Mouse (Mus musculus): ENCODE results near the gene Fgd2. TPM values are rescaled to one million over a fixed set of nuclear protein-coding genes. Genes with fewer than 3 reads are reported as not detected.
A peak's percentile ranks its signal among the peaks of the same experiment; 100 is the strongest.
"Not testable (repeated sequence)": the region's sequence is repeated elsewhere in the genome, so short reads cannot be mapped to it uniquely, and the experiment has no call there.

Gene Fgd2
- total RNA-seq (2021): 1 to 10 TPM; 4.2 to 4.5 TPM
- long read RNA-seq, experiment 1, partial matches to known transcripts: 1 of 7 reads
- long read RNA-seq, experiment 1, other reads (novel, unspliced or antisense): 6 of 7 reads
- long read RNA-seq, experiment 2, partial matches to known transcripts: 1 of 6 reads
- long read RNA-seq, experiment 2, other reads (novel, unspliced or antisense): 3 of 6 reads

DNA sequence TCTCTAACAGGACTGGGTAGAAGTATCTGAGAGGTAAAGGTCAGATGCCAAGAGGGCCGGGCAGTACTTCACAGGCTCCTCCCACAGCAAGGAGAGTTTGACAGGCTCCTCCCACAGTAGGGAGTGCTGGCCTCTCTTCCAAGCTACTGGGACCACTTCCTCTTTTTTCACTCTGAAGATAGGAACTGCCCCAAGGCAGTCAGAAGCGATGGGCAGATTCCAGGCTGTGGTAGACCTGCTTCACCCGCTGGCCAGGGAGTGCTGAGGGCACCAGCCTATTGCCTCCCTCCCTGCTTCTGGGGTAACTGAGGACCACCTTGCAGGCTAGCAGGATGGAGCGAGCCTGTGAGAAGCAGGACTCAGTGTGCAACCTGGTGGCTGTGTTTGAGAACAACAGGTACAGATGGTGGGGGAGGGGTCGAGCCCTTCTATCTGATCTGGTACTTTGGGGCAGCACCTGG lies at the start of gene Fgd2:
Fgd2 (plus strand) TSS at position 154 of the 461 bp plus-strand sequence.
- DNase-seq (ENCODE audit: low spot score in 2 of 2): no peak

DNA sequence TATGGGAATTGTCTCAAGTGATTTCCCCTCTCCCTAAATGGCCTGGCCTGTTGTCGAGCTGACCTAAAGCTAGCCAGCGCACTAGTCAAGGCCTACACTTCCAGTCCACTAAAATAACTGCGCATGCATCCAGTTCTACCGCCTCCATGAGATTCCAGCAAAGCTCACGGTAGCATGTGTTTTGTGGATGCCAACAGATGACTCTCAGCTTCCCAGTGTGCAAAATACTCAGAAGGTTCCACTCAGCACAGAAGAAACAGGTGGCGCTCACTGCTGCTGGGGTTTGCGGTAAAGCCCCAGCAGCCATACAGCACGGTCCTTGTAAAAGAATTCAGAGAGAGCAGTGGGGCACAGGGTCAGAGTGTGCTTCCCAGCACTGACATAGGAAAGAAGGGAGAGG lies 49.1 kb upstream of the Fgd2 start:
- DNase-seq (ENCODE audit: low spot score in 2 of 2): no peak

DNA sequence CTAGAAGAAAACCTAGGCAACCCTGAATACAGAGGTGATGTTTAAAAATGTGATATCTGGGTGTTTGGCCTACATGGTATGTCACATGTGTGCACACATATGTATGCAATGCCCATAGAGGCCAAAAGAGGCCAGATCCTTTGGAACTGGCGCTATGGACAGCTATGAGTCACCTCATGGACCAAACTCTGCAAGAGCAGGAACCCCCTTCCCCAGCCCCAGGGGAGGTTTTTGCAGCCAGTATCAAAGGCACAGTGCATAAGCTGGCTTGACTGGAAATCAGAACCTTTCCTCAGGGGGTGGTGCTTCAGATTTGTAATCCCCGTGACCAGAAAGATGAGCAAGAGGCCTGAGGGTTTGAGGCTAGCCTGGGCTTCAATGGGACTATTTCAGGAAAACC lies 48.6 kb upstream of the Fgd2 start:
- no peak for DNase-seq (ENCODE audit: low spot score in 2 of 2)

DNA sequence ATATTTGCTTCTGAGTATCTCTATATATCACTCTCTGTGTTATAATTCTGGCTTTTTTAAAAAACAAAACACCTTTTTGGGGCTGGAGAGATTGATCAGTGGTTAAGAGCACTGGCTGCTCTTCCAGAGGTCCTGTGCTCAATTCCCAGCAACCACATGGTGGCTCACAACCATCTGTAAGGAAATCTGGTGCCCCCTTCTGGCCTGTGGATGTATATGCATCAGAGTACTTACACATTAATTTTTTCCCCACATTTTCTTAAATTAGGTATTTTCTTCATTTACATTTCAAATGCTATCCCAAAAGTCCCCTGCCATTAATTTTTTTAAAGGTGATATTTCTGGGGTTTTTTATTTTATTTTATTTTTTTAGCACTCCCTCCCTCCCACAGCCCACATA lies 47.4 kb upstream of the Fgd2 start:
- DNase-seq (ENCODE audit: low spot score in 2 of 2): no peak

DNA sequence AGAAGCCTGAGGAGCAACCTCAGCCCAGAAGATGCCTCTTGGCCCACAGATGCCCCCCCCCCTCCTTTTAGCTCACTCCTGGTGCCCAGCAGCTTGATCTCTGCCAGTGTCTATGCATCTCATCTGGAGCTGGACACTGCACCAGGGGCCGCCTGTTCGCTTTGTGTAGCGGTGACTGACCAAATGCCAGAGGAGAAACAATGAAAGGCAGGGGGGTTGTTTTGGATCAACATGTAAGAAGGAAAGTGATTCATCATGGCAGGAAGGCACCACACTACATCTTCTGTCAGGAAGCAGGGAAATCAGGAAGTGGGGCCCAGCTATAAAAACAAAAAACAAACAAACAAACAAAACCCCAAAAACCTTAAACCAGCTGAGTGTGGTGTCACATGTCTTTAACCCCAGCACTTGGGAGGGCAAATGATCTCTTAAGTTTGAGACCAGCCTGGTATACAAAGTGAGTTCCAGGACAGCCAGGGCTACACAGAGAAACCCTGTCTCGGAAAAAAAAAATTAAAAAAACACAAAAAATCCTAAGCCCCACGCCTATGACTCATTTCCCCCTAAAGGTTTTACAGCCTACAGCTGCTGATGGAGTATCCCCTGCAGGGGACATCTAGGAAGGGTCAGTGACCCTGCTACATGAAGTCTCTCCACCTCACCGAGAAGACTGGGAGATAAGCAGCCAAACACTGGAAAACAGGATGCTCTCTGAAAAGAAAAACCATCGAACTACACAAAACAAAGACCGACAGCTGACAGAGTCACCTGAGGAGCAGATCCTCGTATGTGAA lies 44.8 kb upstream of the Fgd2 start:
- DNase-seq (ENCODE audit: low spot score in 2 of 2): no peak

DNA sequence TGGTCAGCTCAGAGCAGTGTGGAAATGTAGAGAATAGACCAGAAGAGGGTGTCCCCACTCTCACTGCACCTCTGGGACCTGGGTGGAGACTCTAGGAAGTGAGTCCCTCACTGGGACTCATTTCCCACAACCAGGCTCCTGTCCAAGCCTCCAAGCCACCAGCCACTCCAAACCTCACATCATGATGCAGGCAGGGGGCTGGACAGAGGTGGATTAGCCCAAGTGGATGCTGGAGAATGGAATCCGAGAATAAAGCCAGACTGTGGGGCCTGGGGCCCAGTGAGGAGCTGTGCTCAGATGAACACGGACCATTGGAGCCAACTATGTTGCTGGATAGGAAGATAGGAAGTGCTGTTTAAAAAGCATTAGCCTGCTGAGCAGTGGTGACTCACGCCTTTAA lies 43.8 kb upstream of the Fgd2 start:
- DNase-seq (ENCODE audit: low spot score in 2 of 2): peak in 1 of 2 experiments; percentile 30

DNA sequence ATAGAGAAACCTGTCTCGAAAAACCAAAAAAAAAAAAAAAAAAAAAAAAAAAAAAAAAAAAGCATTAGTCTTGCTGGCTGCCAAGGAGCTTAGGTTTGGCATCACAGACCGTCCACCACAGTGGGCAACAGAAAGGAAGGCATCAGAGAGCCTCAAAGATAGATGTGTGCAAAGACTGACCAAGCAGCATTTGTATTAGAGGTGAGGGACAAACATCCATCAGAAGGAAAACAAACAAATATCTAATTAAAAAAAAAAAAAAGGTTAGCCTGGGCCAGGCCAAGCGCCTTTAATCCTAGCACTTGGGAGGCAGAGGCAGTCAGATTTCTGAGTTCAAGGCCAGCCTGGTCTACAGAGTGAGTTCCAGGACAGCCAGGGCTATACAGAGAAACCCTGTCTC lies 43.3 kb upstream of the Fgd2 start, which contains the start of gene Pi16:
Pi16 (plus strand) TSS at position 301 of the 400 bp plus-strand sequence.
- DNase-seq (ENCODE audit: low spot score in 2 of 2): not testable (repeated sequence)

DNA sequence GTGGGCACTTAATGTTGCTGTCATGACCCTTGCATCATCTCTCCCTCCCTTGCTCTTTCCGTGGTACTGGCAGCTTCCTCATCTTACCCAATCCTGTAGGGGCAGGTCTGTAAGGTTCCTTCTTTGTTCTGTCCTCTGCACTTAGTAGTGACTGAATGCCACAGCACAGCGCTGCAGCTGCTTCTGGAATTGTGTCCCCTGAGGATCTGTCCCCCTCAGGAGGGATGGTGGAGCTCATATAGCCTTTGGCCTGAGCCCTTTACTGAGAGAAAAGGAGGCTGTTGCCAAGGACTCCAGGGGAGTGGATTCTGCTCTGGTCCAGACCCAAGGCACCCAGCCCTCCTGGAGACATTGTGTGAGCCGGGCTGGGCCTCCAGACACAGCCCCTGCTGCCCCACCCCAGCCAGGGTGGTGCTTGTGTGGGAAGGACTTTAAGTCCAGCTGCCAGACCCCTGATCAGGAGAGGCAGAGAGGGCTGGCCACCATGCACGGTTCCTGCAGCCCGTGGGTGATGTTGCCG lies 41.9 kb upstream of the Fgd2 start:
- peak in 1 of 2 experiments; percentile 39 for DNase-seq (ENCODE audit: low spot score in 2 of 2)

DNA sequence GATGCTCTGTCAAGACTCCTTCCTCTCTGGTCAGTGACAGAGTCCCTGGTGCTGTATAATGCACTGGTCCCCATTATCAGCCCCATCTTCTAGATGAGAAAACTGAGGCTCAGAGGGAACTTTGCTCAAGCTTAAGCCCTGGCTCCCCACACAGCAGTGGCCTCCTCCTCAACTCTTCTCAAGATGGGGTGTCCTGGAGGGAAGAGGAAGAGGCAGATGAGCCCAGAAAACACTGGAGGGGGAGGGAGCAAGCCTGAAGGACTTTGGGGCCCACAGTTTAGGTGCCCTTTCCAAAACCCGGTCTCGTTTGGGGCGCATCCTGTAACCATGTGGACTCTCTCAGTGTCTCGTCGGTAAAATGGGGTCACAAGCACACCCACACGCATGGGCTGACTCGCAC lies 41.2 kb upstream of the Fgd2 start:
- DNase-seq (ENCODE audit: low spot score in 2 of 2): no peak

DNA sequence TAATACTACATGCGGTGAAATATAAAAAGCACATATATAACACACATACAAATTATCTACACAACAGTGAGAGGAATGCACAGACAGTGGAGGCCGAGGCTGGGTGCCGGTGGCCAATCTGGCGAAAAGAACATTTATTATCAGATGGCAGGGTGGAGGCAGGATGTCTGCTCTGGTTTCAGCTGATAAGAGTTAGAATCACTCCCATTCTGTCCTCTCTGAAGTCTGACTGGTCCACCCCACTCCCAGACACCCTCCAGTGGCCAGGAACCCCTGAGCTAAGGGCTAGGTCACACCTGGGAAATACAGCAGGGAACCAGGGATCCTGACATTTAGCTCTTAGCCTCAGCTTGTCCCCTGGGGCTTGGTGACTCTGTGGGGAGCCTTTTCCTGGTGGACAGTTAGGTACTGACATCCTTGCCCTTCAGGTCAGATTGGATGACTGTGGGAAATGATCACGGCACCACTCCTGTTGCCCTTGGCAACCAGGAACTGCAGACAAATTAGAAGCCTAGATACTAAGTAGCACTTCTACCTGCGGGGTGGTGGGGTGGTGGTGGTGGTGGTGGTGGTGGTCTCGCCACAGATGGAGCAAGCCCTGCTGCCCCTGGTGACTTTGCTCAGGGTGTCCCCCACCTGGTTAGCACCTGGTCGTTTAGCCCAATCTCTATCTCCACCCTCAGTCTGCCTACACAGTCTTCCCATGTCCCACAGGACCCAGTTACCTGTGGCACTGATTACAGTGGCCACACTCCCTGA lies 40.7 kb upstream of the Fgd2 start:
- DNase-seq (ENCODE audit: low spot score in 2 of 2): no peak

DNA sequence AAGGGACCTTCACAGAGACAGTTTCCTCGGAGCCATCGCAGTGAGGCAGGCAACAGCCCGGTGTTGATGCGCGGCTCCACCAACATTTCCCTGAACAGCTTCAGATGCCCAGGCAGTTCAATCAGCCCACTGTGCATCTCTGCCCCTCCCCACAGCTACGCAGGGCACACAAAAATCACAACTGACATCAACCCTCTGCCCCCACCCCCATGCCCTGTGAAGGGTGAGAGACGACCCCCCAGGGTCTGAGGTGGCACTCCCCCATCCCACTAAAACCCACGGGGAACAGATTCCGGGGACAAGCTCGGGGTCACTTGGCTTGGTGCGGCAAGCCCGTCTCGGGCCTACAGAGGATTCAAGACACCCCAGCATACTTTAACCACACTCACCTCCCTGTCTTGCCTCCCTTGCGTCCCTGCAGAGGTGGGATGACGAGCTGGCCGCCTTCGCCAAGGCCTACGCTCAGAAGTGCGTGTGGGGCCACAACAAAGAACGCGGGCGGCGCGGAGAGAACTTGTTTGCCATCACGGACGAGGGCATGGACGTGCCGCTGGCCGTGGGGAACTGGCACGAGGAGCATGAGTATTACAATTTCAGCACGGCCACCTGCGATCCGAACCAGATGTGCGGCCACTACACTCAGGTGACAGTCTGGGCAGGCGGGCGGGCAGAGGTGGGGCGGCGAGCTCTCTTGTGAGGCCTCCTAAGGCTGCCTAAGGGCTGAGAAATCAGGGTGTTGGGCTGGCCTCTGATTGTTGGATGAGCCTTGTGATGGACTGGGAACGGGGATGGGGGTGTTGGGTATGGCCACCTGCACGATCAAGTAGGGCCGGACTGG lies 38.7 kb upstream of the Fgd2 start:
- no peak for DNase-seq (ENCODE audit: low spot score in 2 of 2)

DNA sequence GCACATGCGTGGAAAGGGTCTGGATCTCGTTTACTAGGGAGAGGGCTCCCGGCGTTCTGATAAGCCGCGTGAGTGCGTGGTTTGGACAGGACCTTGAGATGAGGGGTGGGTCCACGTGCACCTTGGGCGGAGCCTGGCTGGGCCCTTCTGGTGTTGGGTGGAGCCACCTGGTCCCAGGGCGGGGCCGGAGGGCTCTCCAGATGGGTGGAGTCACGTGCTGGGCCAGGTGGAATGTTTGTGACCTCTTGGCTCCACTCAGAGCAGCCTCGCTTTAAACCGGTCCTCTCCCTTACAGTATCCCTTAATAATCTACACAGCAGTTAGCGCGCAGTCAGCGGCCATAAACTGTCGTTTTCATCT lies 38.1 kb upstream of the Fgd2 start:
- no peak for DNase-seq (ENCODE audit: low spot score in 2 of 2)

DNA sequence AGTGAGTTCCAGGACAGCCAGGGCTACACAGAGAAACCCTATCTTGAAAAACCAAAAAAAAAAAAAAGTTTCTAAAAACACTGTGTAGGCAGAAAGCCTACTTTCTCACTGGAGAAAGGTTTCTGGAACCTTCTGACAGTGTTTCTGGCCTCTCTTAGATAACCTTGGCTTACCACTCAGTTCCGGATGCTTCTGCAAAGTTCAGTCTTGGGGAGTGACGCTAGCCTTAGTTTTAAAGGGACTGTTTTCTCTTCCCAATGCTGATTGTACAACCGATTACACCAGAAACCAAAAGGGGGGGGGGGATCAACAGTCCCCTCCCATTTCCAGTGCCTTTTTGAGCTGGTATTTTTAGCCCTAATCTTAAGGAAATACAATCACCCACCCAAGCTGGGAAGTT lies 37.1 kb upstream of the Fgd2 start:
- DNase-seq (ENCODE audit: low spot score in 2 of 2): no peak

DNA sequence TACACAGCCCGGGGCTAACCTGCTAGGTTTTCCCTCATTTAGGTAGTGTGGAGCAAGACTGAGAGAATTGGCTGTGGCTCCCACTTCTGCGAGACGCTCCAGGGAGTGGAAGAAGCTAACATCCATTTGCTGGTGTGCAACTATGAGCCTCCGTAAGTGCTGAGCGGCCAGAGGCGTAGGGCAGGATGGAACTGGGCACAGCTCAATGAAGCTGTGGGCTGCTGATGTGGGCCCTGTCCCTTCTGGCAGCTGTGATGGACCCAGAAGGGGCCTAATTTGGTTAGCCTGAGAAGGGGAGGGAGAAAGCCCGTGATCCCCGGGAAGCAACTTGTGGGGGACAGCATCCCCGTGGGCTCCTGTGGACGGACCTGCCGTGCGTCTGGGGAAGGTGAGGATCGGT lies 34.9 kb upstream of the Fgd2 start:
- no peak for DNase-seq (ENCODE audit: low spot score in 2 of 2)

DNA sequence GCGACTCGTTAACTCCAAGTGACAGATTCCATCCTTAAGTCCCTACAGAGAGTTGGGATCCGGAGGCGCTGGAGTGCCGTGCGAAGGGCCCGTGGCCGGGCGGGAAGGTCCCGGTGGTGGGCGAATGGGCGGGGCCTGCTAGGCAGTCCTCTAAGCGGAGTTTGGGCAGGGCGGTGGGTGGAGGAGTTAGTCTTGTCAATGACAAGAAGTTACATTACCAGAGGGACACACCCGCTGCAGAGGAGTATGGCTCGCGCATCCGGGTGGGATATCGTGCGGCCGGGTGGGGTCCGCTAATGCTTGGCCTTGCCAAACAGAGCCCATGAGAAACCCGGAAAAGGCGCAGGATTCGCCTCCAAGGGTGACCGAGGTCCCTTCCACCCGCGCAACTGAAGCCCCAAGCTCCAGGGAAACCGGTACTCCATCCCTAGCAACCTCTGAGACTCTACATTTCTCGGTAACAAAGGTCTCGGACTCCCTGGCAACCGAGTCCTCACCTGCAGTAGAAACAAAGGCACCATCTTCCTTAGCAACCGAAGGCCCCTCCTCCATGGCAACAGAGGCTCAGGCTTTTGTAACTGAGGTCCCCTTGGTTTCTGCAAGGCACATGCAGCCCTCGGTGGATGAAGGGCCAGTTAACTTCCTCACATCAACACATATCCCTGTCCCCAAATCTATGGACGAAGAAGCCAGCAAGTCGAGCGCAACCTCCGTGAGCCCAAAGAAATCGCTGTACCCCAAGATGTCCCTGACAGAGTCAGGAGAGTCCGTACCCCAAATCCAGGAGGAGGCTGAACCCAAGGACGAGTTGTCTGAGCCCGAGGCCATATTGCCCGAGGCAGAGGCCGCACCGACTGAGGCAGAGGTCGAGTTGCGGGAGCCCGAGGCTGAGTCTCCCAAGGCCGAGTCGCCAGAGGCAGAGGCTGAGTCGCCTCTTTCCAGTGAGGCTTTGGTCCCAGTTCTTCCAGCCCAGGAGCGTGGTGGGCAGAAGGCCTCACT lies 33.9 kb upstream of the Fgd2 start:
- DNase-seq (ENCODE audit: low spot score in 2 of 2): peak in 1 of 2 experiments; percentile 55

DNA sequence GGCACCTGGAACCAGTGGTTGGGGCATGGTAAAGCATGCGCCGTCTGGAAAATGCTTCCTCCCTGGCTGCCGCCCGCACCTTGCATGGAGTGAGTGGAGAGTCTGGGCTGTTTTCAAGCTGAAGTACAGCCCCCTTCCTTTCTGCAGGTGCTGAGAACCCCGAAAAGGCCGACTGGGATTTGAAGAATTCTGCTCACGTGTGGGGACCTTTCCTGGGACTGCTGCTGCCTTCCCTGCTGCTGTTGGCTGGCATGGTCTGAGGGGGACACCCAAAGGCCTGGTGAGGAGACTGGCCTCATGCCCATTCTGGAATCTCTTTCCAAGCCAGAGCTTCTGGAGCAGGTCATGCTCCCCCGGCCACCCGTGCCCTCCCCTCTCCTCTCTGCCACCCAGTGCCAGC lies 33.0 kb upstream of the Fgd2 start:
- no peak for DNase-seq (ENCODE audit: low spot score in 2 of 2)

DNA sequence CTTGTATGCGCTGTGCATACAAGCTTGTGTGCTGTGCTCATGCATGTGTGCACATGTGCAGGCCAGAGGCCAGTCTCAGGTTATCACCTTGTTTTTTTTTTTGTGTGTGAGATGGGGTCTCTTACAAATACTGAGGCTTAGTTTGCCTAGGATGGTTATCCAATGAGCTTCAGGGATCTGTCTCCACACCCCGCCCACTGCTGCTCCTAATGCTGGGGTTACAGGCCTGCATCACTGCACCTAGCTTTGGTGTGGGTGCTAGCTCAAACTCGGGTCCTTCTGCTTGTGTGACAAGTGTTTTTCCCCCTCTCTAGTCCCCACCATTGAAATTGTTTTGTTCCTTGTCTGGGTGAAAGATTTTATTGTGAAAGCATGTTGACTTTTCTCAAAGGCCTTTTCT lies 30.5 kb upstream of the Fgd2 start:
- DNase-seq (ENCODE audit: low spot score in 2 of 2): no peak

DNA sequence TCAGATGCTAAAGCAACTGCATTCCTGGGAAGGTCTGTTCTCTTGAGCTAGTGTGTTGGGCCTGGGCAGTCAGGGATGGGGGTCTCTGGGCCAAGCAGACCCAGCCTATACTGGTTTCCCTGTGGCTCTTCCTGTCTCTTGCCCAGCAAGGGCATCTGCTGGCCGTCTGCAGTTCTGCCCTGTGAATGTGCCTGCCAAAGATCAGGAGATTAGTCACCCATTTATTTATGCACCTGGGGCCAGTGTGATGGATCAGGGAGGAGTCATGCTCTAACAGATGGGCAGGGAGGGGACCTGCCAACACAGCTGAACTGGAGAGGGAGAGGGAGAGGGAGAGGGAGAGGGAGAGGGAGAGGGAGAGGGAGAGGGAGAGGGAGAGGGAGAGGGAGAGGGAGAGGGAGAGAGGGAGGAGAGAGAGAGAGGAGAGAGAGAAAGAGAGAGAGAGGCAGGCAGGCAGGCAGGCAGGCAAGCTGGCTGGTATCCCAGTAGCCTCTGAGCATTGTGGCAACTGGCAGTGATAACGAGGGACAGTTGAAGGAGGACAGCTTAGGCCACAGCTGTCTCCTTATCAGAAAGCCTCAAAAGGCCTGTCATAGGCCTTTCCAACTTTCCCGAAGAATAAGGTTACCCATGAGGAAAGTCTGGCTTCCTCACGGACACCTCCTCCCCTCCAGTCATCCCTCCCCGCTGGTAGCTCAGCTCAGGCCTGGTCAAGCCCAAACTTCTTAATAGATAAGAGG lies 29.9 kb upstream of the Fgd2 start:
- DNase-seq (ENCODE audit: low spot score in 2 of 2): no peak

DNA sequence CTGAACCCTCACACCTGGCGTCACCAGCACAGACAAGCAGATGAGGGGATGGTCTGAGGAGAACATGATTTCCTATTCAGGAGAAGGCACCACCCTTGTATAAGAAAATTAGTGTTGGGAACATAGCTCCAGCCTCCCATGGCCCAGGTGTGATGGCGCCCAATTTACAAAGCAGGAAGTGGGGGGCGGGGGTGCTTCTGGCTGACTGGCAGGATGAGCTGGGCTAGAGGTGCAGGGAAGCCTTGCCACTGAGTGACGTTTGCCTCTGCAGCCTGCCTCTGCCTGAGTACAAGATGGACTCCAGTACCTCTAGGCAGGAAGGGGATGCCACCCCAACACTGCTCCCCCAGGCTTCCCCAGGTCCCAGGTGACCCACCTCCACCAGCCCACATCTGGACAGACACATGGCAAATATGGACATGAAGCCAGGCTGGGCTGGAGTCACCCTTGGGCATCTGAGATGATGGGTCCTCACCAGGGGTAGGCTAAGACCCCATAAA lies 28.5 kb upstream of the Fgd2 start:
- DNase-seq (ENCODE audit: low spot score in 2 of 2): no peak
